Mouse (Mus musculus) midbrain, postnatal 0 days (tissue): ENCODE measurements around the gene Mrps35. TPM values are rescaled to one million over a fixed set of nuclear protein-coding genes. Genes with fewer than 3 reads are reported as not detected.

Experiments used
- ATAC-seq: fragments of 200-750 bp; cut with Nextera tagmentation; 2 replicates; pipeline ENCODE4 v1.8.0; 2017; ENCODE audit warnings: moderate number of reproducible peaks, mild to moderate bottlenecking, moderate TSS enrichment, moderate library complexity; ENCODE audit not compliant: low FRiP score
- DNase-seq: peaks from one replicate; pipeline ENCODE4 v3.0.0-alpha.2; 2015; ENCODE audit warnings: low spot score
- H3K27ac ChIP-seq: fragments of 300-500 bp; sonication (generic); 2 replicates; pipeline ENCODE4 v1.5.1; 2014; ENCODE audit warnings: low read depth, mild to moderate bottlenecking, low read length, mixed read lengths
- H3K27me3 ChIP-seq: fragments of 300-500 bp; sonication (generic); 2 replicates; pipeline ENCODE4 v1.6.1; 2014; ENCODE audit warnings: low read length, control low read depth, mixed read lengths; ENCODE audit not compliant: insufficient read depth
- H3K36me3 ChIP-seq: fragments of 300-500 bp; sonication (generic); 2 replicates; pipeline ENCODE4 v1.6.1; 2014; ENCODE audit warnings: low read length, control low read depth, mixed read lengths; ENCODE audit not compliant: insufficient read depth
- H3K4me1 ChIP-seq: fragments of 300-500 bp; sonication (generic); 2 replicates; pipeline ENCODE4 v1.6.1; 2014; ENCODE audit warnings: mild to moderate bottlenecking, control low read depth, antibody characterized with exemption, low read length, mixed read lengths; ENCODE audit not compliant: insufficient read depth
- H3K4me2 ChIP-seq: fragments of 300-500 bp; sonication (generic); 2 replicates; pipeline ENCODE4 v1.6.1; 2014; ENCODE audit warnings: low read depth, mild to moderate bottlenecking, low read length, mixed read lengths; ENCODE audit not compliant: poor library complexity, severe bottlenecking
- H3K4me3 ChIP-seq: fragments of 300-500 bp; sonication (generic); 2 replicates; pipeline ENCODE4 v1.5.1; 2014; ENCODE audit warnings: low read depth, mild to moderate bottlenecking, low read length, moderate library complexity
- H3K9ac ChIP-seq: fragments of 300-500 bp; sonication (generic); replicated peaks from 2 replicates; pipeline ENCODE4 v1.6.1; 2014; ENCODE audit warnings: mild to moderate bottlenecking, low read length, moderate library complexity, mixed read lengths; ENCODE audit not compliant: poor library complexity, severe bottlenecking
- H3K9me3 ChIP-seq: fragments of 300-500 bp; sonication (generic); 2 replicates; pipeline ENCODE4 v1.6.1; 2016; ENCODE audit warnings: low read length, control low read depth
- CTCF ChIP-seq: IDR thresholded peaks from 2 replicates; pipeline ENCODE4 v1.5.1; 2016; ENCODE audit warnings: antibody characterized with exemption, mild to moderate bottlenecking
- WGBS: fragments of 180-500 bp; shearing (Covaris S2); extraction: QIAGEN DNeasy Blood & Tissue Kit; methylation state at CpG from one replicate; pipeline ENCODE4 v1.1.7; 2014; 5-methylcytosine and 5-hydroxymethylcytosine counted together
- polyA plus RNA-seq: library from polyadenylated mRNA; unstranded; fragments of >200 nt; fragmentation: Nextera tagmentation; extraction: Ambion mirVana; gene quantifications from 2 replicates; pipeline ENCODE4 v1.2.1, GENCODE M21; 2015
- total RNA-seq: library from RNA; depleted of rRNA; stranded (reverse); fragments of >200 nt; gene quantifications from 2 replicates; pipeline ENCODE4 v1.2.3, GENCODE M21; 2014

Mrps35 gene
- total and polyA plus RNA-seq, 2 experiments from 2014 or later, result 8.9 to 61.0 TPM

- Histone ChIP-seq H3K9ac (no peak overlapping the region), H3K36me3 (peaks cover 52% of the 10 kb centered on the region), H3K9me3 (no peaks in the 10 kb centered on the region), H3K4me3 (no peak overlapping the region), H3K27ac (no peak overlapping the region), H3K4me1 (no peaks in the 10 kb centered on the region), H3K27me3 (no peaks in the 10 kb centered on the region), H3K4me2 (no peak overlapping the region)
- DNase-seq (no peak), ATAC-seq (no peak)
- WGBS, result 97% methylated on average over 10 of the region's 10 CpGs
- TF ChIP-seq CTCF, result no peak
These were observed 21.8 kb downstream of the Mrps35 start for GRCm38 (mm10) chr6:147064226-147064943.

- Histone ChIP-seq H3K27me3 (no peaks in the 10 kb centered on the region), H3K4me2 (no peak overlapping the region), H3K4me1 (no peaks in the 10 kb centered on the region), H3K36me3 (peaks cover 52% of the 10 kb centered on the region), H3K27ac (no peak overlapping the region), H3K9me3 (no peaks in the 10 kb centered on the region), H3K9ac (no peak overlapping the region), H3K4me3 (no peak overlapping the region)
- DNase-seq (no peak), ATAC-seq (no peak)
- 94% methylated on average over 6 of the region's 6 CpGs for WGBS
- TF ChIP-seq CTCF, result no peak
These were observed 22.3 kb downstream of the Mrps35 start for GRCm38 (mm10) chr6:147064944-147065261.

DNA sequence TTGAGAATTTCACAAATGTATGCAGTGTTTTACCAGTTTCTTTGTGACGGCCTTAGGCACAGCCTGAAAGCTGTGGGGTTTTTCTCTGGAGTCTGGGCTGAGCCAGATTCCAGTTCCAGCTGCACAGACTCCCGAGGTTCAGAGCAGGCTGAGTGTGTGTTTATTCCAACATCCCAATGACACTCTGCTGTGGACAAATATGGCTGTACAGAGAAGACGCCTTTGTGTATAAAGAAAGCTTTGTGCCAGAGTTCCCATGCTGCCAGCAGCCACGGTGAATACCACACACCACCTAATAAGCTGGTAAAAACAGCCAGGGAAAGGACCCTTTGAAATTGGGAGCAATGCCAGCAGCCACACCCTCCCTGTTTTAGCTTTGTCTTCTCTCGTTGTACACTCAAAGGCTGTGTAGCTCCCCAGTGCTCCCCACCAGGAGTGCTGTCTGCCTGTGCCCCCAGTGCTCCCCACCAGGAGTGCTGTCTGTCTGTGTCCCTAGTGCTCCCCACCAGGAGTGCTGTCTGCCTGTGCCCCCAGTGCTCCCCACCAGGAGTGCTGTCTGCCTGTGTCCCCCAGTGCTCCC lies 33.3 kb downstream of the Mrps35 start:
- peaks cover 10% of the 10 kb centered on the region for H3K36me3 ChIP-seq
- no peak overlapping the region for H3K4me2 ChIP-seq
- H3K4me3 ChIP-seq, result no peak overlapping the region
- 33% methylated on average over 5 of the region's 5 CpGs for WGBS
- TF ChIP-seq CTCF, result no peak
- ATAC-seq, result no peak
- DNase-seq, result no peak
- H3K27me3 ChIP-seq, result no peaks in the 10 kb centered on the region
- H3K9me3 ChIP-seq, result no peaks in the 10 kb centered on the region
- H3K9ac ChIP-seq, result no peak overlapping the region
- no peak overlapping the region for H3K27ac ChIP-seq
- no peaks in the 10 kb centered on the region for H3K4me1 ChIP-seq

DNA sequence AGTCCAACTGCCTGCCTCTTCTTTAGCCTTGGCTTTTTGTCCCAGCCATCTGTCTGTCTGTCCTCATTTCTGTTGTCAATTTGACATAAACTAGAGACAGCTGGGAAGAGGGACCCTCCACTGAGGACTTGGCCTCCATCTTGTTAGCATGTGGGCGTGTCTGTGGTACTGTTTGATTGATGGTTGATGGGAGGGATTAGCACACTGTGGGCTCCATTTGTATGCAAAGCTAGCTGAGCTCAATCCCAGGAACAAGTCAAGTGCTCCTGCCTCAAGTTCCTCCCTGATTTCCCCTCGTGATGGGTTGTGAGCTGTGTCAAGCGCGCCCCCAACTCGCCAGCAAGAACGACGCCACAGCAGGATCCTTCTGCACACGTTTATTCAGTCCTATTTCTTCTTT lies 34.3 kb downstream of the Mrps35 start:
- Histone ChIP-seq H3K4me3 (no peak overlapping the region), H3K27me3 (no peaks in the 10 kb centered on the region), H3K36me3 (peaks cover under 1% of the 10 kb centered on the region; the same call in 1 of the 2 replicates), H3K27ac (no peak overlapping the region), H3K4me1 (no peaks in the 10 kb centered on the region), H3K9ac (no peak overlapping the region), H3K4me2 (no peak overlapping the region), H3K9me3 (no peaks in the 10 kb centered on the region)
- 81% methylated on average over 7 of the region's 8 CpGs for WGBS
- DNase-seq (no peak), ATAC-seq (no peak)
- no peak for TF ChIP-seq CTCF

DNA sequence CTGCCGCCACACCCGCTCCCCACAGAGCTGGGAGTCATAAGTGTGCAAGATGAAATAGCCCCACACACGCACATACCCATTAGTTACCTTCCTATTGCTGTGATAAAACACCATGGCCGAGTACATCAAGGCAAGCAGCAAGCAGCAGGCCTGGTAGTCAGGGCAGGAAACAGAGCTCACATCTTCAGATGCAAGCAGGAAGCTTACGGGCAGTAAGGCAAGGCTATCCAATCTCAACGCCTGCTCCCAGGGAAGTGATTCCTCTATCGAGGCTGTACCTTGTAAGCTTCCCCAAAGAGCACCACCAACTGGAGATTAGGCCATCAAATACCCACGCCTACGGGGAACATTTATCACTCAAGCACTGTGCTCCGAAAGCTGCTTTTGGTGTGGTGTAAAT lies 37.4 kb downstream of the Mrps35 start:
- Histone ChIP-seq H3K4me1 (no peaks in the 10 kb centered on the region), H3K4me3 (no peak overlapping the region), H3K9ac (no peak overlapping the region), H3K27me3 (no peaks in the 10 kb centered on the region), H3K4me2 (no peak overlapping the region), H3K9me3 (no peaks in the 10 kb centered on the region), H3K27ac (no peak overlapping the region), H3K36me3 (no peaks in the 10 kb centered on the region)
- TF ChIP-seq CTCF, result no peak
- 92% methylated on average over 10 of the region's 10 CpGs for WGBS
- DNase-seq (no peak), ATAC-seq (no peak)

DNA sequence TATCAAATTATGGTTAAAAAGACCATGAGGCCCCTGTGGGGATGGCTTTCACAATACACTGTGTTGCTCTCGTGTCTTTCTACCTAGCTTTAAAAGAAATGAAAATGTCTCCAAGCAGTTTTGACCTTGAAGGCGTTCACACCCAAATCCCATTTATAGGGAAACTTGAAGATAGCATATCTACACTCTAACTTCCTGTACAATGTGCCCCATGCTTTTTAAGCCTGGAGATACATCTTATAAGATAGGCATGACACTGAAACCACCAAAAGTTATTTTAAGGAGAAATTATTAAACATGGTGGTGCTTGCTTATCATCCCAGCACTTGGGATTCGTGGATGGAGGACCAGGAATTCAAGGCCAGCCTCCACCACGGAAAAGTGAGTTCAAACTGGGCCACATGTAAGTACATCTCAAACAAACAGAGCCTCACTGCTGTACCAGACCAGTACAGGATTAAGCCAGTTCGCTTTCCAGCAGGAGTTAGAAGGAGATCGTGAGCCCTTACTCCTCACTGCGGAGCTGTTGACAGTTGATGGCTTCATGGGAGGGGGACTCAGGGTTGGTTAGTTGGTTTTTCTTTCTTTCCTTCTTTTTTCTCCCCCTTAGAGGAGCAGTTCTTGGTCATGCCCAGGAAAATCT lies 43.0 kb downstream of the Mrps35 start:
- Histone ChIP-seq H3K27ac (no peak overlapping the region), H3K4me2 (no peak overlapping the region), H3K36me3 (no peaks in the 10 kb centered on the region), H3K9me3 (no peaks in the 10 kb centered on the region), H3K27me3 (no peaks in the 10 kb centered on the region), H3K4me3 (no peak overlapping the region), H3K4me1 (no peaks in the 10 kb centered on the region), H3K9ac (no peak overlapping the region)
- WGBS, result 68% methylated on average over 7 of the region's 7 CpGs
- no peak for TF ChIP-seq CTCF
- ATAC-seq (no peak), DNase-seq (no peak)
